Mouse (Mus musculus) heart, embryonic 15.5 days (tissue): ENCODE measurements around the gene Sec14l5. TPM values are rescaled to one million over a fixed set of nuclear protein-coding genes. Genes with fewer than 3 reads are reported as not detected.

ENCODE experiments used
- ATAC-seq: fragments of 200-750 bp; cut with Nextera tagmentation; replicated peaks from 2 replicates; pipeline ENCODE4 v1.8.0; 2017; ENCODE audit warnings: low read depth, moderate TSS enrichment; ENCODE audit not compliant: insufficient number of reproducible peaks, insufficient read depth, low FRiP score
- H3K27ac ChIP-seq: fragments of 300-500 bp; sonication (generic); 2 replicates; pipeline ENCODE4 v1.5.1; 2015; ENCODE audit warnings: mild to moderate bottlenecking, inconsistent platforms
- H3K27me3 ChIP-seq: fragments of 300-500 bp; sonication (generic); 2 replicates; pipeline ENCODE4 v1.6.1; 2015; ENCODE audit warnings: inconsistent platforms
- H3K36me3 ChIP-seq: fragments of 300-500 bp; sonication (generic); 2 replicates; pipeline ENCODE4 v1.6.1; 2015; ENCODE audit warnings: mild to moderate bottlenecking, inconsistent platforms
- H3K4me1 ChIP-seq: fragments of 300-500 bp; sonication (generic); replicated peaks from 2 replicates; pipeline ENCODE4 v1.6.1; 2015; ENCODE audit warnings: inconsistent platforms
- H3K4me2 ChIP-seq: fragments of 300-500 bp; sonication (generic); 2 replicates; pipeline ENCODE4 v1.6.1; 2015; ENCODE audit warnings: inconsistent platforms, mild to moderate bottlenecking, moderate library complexity
- H3K4me3 ChIP-seq: fragments of 300-500 bp; sonication (generic); 2 replicates; pipeline ENCODE4 v1.5.1; 2015; ENCODE audit warnings: mild to moderate bottlenecking, inconsistent platforms
- H3K9ac ChIP-seq: fragments of 300-500 bp; sonication (generic); 2 replicates; pipeline ENCODE4 v1.6.1; 2015; ENCODE audit warnings: mild to moderate bottlenecking, inconsistent platforms
- H3K9me3 ChIP-seq: fragments of 300-500 bp; sonication (generic); replicated peaks from 2 replicates; pipeline ENCODE4 v1.6.1; 2016; ENCODE audit warnings: inconsistent platforms
- WGBS: fragments of 180-500 bp; shearing (Covaris S2); methylation state at CpG from one replicate; pipeline ENCODE4 v1.1.7; 2015; ENCODE audit warnings: mixed read lengths; 5-methylcytosine and 5-hydroxymethylcytosine counted together
- polyA plus RNA-seq: library from polyadenylated mRNA; unstranded; fragments of >200 nt; fragmentation: Nextera tagmentation; extraction: Ambion mirVana; gene quantifications from 2 replicates; pipeline ENCODE4 v1.2.1, GENCODE M21; 2015

Sec14l5 gene
- polyA plus RNA-seq, 1 experiment from 2014 or later = 0.06 TPM

DNA sequence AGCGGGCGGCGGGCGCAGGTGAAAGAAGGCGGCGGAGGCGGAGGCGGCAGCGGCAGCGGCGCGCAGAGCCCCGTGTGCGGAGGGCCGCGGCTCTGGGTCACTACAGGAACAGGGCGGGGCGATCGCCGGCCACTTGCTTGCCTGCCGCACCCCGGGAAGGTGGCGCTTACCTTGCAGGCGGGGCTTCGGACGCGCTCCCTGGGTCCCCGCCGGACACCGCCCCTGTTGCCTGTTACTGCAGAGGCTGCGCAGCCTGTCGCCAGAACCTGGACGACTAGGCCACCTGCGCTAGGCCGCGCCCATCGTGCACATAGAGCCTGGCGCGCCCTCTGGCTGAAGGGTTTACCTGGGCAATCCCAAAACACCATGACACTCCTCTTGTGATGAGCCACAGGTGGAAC is 14.5 kb upstream of the Sec14l5 start, which contains the start of gene Ppl:
Gene Ppl, minus strand, starts transcription at position 21 of the 401 bp plus-strand sequence.
- H3K4me3 ChIP-seq = peak within 1 kb of the TSS; percentile 55
- peak within 1 kb of the TSS; percentile 80 for H3K4me2 ChIP-seq
- H3K9me3 ChIP-seq = no peaks in the 10 kb centered on the region
- peaks cover 55% of the 10 kb centered on the region for H3K4me1 ChIP-seq
- no peaks in the 10 kb centered on the region for H3K36me3 ChIP-seq
- peak within 1 kb of the TSS; percentile 30 for H3K9ac ChIP-seq
- H3K27ac ChIP-seq = no peak within 1 kb of the TSS
- ATAC-seq = no peak
- WGBS = under 1% methylated on average over 39 of the region's 39 CpGs
- H3K27me3 ChIP-seq = peaks cover 55% of the 10 kb centered on the region

DNA sequence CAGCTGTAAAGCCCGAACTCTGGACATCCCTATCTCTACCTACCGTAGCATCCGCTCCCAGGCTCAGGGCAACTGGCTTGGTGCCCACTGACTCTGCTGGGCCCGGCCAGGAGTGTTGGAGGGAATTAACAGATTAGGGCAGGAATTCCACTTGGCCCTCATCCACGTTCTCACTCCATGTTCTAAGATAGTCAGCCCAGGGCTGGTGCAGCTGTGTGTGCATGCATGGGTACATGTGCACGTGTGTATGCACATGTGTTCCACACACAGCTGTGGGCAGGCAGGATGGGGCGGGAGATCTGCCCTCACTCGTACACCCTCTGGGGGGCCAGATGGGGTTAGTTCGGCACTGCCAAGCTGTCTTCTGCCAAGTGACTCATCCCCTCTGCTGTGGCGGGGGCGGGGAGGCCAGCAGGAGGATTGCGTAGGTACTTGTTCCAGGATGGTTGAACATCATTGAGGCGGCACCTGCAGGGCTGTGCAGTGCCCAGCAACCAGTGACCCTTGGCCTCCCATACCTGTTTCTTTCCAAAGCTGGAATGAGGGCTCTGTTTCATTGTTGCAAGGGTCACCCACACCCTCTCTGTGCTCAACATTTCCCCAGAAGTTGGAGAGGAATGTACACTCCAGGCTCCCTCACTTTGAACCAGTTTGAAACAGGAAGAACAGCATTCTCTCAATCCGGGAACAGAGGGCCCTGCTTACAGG is 12.1 kb upstream of the Sec14l5 start:
- H3K4me1 ChIP-seq = peaks cover 58% of the 10 kb centered on the region
- peak; percentile 67 for ATAC-seq
- H3K9ac ChIP-seq = no peak overlapping the region
- peak overlapping the region; percentile 76 for H3K27ac ChIP-seq
- H3K4me2 ChIP-seq = peak overlapping the region; percentile 9; the same call in 1 of the 2 replicates
- peaks cover 37% of the 10 kb centered on the region for H3K27me3 ChIP-seq
- H3K9me3 ChIP-seq = no peaks in the 10 kb centered on the region
- 35% methylated on average over 14 of the region's 14 CpGs for WGBS
- H3K4me3 ChIP-seq = no peak overlapping the region
- H3K36me3 ChIP-seq = no peaks in the 10 kb centered on the region

DNA sequence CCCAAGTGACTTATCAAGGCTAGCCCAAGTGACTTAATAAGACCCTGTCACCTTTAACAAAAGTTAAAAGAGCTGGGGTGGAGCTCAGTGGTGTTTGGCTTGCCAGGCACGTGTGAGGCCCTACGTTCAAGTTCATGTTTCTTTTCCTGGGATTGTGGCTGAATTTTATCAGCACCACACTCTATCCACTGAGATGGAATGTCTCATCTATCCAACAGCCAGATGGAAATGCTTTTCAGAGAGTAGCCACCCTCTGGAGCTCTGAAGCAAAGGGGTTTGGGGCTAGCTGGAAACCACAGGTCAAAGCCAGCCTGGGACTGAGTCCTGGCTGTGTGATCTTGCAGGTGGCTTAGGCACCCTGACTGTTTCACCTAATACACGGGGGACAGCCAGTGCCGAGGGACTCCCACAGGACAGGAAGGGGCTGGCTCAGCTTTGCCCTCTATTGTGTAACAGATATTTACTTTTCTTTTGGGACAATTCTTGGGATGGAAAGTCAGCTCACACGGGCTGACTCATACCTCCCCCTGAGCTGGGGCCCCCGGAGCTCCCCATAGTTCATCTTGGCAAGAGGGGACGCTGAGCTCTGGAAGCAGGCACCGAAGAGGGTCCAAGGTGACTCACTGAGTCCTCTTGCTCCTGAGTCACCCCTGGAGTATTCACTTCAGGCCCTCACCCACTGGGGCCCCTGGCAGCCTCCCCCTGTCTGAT is 11.2 kb upstream of the Sec14l5 start:
- Histone ChIP-seq H3K4me2 (no peak overlapping the region), H3K9me3 (no peaks in the 10 kb centered on the region), H3K4me1 (peaks cover 56% of the 10 kb centered on the region), H3K36me3 (no peaks in the 10 kb centered on the region), H3K9ac (no peak overlapping the region), H3K27ac (peak overlapping the region; percentile 76), H3K4me3 (no peak overlapping the region), H3K27me3 (peaks cover 29% of the 10 kb centered on the region)
- 44% methylated on average over 8 of the region's 8 CpGs for WGBS
- peak; percentile 2; the same call in 1 of the 2 replicates for ATAC-seq

DNA sequence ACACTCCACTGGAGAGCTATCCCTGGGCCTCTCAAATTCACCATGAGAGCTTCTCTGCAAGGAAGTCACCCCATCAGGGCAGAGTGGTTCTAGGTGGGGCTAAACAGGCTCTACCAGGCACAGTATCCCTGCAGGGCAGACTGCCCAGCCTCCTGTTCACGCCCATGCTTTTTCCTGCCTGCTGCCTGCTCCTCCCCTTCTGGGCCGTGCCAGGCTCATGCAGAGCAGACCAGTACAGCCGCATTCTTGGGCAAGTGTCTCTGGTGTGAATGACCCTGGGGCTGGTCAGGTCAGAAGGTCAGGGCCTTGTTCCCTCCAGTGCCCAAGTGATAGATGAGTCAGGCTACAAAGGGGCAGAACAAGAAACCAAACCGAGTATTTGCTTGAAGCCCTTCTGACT is 10.4 kb upstream of the Sec14l5 start:
- peak overlapping the region; percentile 76 for H3K27ac ChIP-seq
- no peaks in the 10 kb centered on the region for H3K9me3 ChIP-seq
- H3K4me3 ChIP-seq = no peak overlapping the region
- H3K27me3 ChIP-seq = peaks cover 21% of the 10 kb centered on the region
- peak; percentile 49 for ATAC-seq
- WGBS = 23% methylated on average over 4 of the region's 4 CpGs
- H3K9ac ChIP-seq = no peak overlapping the region
- peaks cover 48% of the 10 kb centered on the region for H3K4me1 ChIP-seq
- H3K36me3 ChIP-seq = no peaks in the 10 kb centered on the region
- no peak overlapping the region for H3K4me2 ChIP-seq

DNA sequence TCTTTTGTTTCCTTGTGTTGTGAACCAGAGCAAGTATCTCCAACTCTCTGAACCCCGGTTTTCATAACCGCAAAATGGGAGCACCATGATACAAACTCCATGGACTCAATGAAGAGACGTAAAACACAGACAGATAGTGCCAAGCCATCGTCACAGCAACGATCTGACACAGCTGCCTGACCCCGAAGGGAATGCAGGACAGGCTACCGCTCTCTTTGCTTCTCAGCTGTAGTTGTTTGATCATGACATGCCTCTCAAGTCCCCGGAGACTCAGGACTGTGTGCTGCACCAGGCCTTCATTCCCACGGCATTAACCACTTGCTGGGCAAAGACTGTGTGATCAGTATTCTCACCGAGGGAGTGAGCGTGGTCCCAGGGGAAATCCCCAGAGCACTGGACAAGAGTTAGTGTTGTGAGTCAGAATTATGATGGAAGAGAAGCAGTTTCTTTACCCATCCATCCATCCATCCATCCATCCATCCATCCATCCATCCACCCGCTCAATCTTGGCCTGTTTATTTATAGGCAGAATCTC is 9.8 kb upstream of the Sec14l5 start:
- H3K27ac ChIP-seq = 0 out of 2 replicates have a peak overlapping the region, but pooled peaks have one; percentile 76
- no peaks in the 10 kb centered on the region for H3K9me3 ChIP-seq
- no peak overlapping the region for H3K4me2 ChIP-seq
- H3K4me1 ChIP-seq = peaks cover 42% of the 10 kb centered on the region
- H3K27me3 ChIP-seq = peaks cover 15% of the 10 kb centered on the region
- no peak overlapping the region for H3K4me3 ChIP-seq
- no peaks in the 10 kb centered on the region for H3K36me3 ChIP-seq
- H3K9ac ChIP-seq = no peak overlapping the region
- no peak for ATAC-seq
- WGBS = 66% methylated on average over 12 of the region's 12 CpGs

DNA sequence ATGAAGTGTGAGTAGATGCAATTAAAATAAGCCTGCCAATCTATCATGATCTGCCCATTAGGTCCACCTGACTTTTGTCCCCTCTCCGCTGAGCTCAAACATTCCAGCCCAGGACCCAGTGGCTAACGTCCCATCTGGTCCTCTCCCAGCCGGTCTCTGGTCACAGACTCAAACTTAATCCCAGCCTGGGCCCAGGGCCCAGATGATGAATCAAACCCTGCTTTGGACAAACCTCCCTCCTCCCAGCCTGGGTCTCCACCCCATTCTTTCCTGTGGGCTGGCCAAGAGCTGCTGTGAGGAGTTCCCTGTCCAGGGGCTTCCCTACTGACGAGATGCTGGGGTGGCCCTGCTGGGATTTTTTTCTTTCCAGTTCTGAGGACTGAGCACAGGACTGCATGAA is 7.2 kb upstream of the Sec14l5 start:
- Histone ChIP-seq H3K4me3 (no peak overlapping the region), H3K9me3 (no peaks in the 10 kb centered on the region), H3K36me3 (no peaks in the 10 kb centered on the region), H3K27me3 (no peaks in the 10 kb centered on the region), H3K4me2 (no peak overlapping the region), H3K4me1 (peaks cover 27% of the 10 kb centered on the region), H3K27ac (no peak overlapping the region), H3K9ac (no peak overlapping the region)
- no peak for ATAC-seq
- 43% methylated on average over 4 of the region's 4 CpGs for WGBS

DNA sequence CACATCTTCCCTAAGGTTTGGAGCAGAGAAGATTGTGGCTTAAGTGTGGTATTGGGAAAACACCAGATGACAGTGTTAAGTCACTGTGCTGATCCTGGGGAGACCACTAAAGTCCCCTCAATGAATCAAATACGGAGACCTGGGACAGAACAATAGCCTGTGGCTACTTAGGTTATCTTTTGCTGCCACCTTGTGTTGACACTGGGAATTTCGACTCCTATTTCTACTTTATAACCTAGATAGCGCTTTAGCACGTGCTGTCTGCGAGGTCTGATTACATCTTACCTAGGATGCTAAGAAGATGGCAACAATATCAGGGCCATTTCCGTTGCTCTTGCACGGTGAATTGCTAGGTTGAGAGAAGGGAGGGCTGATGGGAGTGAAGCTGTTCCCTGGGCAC is 1.3 kb upstream of the Sec14l5 start:
- Histone ChIP-seq H3K36me3 (no peaks in the 10 kb centered on the region), H3K27me3 (peaks cover 28% of the 10 kb centered on the region), H3K4me1 (peaks cover 17% of the 10 kb centered on the region), H3K9ac (no peak overlapping the region), H3K9me3 (no peaks in the 10 kb centered on the region), H3K4me2 (no peak overlapping the region), H3K27ac (no peak overlapping the region), H3K4me3 (no peak overlapping the region)
- WGBS = under 1% methylated on average over 7 of the region's 7 CpGs
- no peak for ATAC-seq

DNA sequence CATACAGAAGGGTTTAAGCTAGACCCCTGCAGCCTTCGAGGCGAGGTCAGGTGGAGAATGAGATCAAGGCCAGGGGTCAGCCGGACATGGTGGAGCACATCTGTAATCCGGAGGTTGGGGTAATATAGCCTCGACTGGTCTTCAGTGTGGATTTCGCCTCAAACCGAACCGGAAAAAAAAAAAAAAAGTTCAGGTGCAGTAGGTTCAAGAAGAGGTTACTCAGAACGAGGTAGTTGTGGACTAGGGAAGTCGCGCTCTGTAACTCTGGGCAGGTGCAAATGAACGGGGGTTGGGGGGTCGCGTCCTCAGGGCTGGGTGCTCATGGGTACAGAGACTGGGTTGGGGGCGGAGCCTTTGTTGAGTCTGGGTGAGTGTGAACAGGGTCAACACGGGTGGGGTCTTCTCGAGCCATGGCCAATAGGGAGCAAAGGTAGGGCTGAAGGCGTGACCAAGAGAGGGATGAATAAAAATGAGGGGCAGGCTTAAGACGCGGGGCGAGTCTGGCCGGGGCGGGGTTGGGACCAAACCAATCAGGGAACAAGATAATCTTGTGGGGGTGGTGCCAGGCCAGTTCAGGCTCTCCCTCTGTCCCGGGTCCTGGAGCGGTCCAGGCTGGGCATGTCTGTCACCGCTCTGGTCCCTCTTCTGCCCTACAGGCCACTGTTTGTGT is 407 bp upstream of the Sec14l5 start:
- no peak overlapping the region for H3K27ac ChIP-seq
- 2% methylated on average over 26 of the region's 26 CpGs for WGBS

DNA sequence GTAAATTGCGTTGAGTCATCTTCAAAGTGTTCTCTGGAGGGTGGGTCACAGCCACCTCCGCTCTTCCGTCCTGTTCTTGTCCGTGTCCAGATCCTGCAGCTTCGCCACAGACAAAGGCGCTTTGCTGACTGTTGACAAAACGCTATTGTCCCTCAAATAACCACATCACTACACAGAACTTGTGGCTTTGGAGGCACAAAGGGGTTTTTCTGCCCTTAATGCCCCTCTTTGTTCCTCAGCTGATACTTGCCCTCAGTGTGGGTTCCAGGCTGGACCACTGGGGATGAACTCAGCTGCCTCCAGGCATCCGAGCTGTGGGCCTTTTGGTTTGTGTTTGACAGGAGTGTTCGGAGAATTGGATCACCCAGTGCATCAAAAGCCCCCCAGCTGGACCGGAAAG is 3.6 kb downstream of the Sec14l5 start:
- ATAC-seq = no peak
- H3K9ac ChIP-seq = no peak overlapping the region
- WGBS = 69% methylated on average over 10 of the region's 10 CpGs
- peaks cover 35% of the 10 kb centered on the region for H3K27me3 ChIP-seq
- H3K4me3 ChIP-seq = no peak overlapping the region
- H3K27ac ChIP-seq = no peak overlapping the region
- H3K4me1 ChIP-seq = peaks cover 17% of the 10 kb centered on the region
- no peaks in the 10 kb centered on the region for H3K36me3 ChIP-seq
- no peak overlapping the region for H3K4me2 ChIP-seq
- H3K9me3 ChIP-seq = no peaks in the 10 kb centered on the region

More for the DNA sequence above, 407 bp upstream of the Sec14l5 start:
- Histone ChIP-seq H3K9me3 (no peaks in the 10 kb centered on the region), H3K4me2 (peak overlapping the region; percentile 73), H3K9ac (no peak overlapping the region; the same call in 1 of the 2 replicates), H3K36me3 (no peaks in the 10 kb centered on the region), H3K4me3 (peak overlapping the region; percentile 43), H3K27me3 (peaks cover 35% of the 10 kb centered on the region), H3K4me1 (peaks cover 17% of the 10 kb centered on the region)
- peak; percentile 80 for ATAC-seq

DNA sequence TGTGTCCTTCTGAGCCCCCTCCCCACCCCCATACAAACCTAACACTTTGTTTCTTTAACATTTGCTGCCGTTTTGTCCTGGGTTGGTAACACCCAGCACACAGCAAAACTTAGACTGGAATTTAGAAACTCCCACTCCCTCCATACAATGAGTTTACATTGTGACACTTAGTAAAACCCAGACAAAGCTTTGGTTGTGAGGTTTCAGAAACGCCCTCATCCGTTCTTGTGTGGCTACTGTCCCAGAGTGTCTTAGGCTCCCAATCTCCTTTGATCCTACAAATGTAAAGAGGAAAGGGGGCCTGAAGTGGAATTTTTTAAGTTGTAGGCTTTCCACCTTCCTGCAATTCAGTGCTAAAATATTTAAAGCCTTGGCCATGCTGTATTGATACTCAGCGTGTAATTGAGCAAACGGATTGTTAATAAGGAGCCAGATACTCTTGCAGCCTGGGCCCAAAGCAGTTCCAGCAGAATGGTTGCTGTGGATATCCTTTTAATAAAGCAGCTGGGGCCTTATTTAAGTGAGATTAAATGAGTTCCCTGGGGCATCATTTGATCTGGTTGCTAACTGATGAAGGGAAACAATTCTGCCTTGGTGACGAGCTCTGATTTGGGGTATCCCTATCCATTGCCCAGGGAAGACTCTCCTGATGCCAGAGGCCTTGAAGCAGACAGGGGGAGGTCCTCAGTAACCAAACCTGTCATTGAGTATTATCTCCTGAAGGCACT is 6.6 kb downstream of the Sec14l5 start:
- H3K36me3 ChIP-seq = no peaks in the 10 kb centered on the region
- H3K9ac ChIP-seq = no peak overlapping the region
- WGBS = 62% methylated on average over 6 of the region's 6 CpGs
- peaks cover 14% of the 10 kb centered on the region for H3K27me3 ChIP-seq
- no peak overlapping the region for H3K4me2 ChIP-seq
- no peaks in the 10 kb centered on the region for H3K4me1 ChIP-seq
- no peak for ATAC-seq
- H3K27ac ChIP-seq = no peak overlapping the region
- no peak overlapping the region for H3K4me3 ChIP-seq
- no peaks in the 10 kb centered on the region for H3K9me3 ChIP-seq
